Mouse (Mus musculus) heart, embryonic 11.5 days (tissue): ENCODE results near the gene Cfap77. TPM values are rescaled to one million over a fixed set of nuclear protein-coding genes. Genes with fewer than 3 reads are reported as not detected.

Source experiments
- ATAC-seq: fragments of 200-750 bp; cut with Nextera tagmentation; replicated peaks from 2 replicates; pipeline ENCODE4 v1.8.0; 2017; ENCODE audit warnings: moderate library complexity; ENCODE audit not compliant: insufficient number of reproducible peaks, low FRiP score, low TSS enrichment
- H3K27ac ChIP-seq: fragments of 300-500 bp; sonication (generic); 2 replicates; pipeline ENCODE4 v1.5.1; 2014; ENCODE audit warnings: mild to moderate bottlenecking, low read depth, low read length
- H3K27me3 ChIP-seq: fragments of 300-500 bp; sonication (generic); 2 replicates; pipeline ENCODE4 v1.6.1; 2014; ENCODE audit warnings: mild to moderate bottlenecking, low read length, mixed read lengths; ENCODE audit not compliant: control insufficient read depth, insufficient read depth
- H3K36me3 ChIP-seq: fragments of 300-500 bp; sonication (generic); 2 replicates; pipeline ENCODE4 v1.6.1; 2014; ENCODE audit warnings: mild to moderate bottlenecking, low read length, moderate library complexity, mixed read lengths; ENCODE audit not compliant: control insufficient read depth, insufficient read depth
- H3K4me1 ChIP-seq: fragments of 300-500 bp; sonication (generic); 2 replicates; pipeline ENCODE4 v1.6.1; 2014; ENCODE audit warnings: low read length; ENCODE audit not compliant: control insufficient read depth, insufficient read depth
- H3K4me2 ChIP-seq: fragments of 300-500 bp; sonication (generic); 2 replicates; pipeline ENCODE4 v1.6.1; 2014; ENCODE audit warnings: mild to moderate bottlenecking, moderate library complexity
- H3K4me3 ChIP-seq: fragments of 300-500 bp; sonication (generic); 2 replicates; pipeline ENCODE4 v1.5.1; 2014; ENCODE audit warnings: low read depth, low read length
- H3K9ac ChIP-seq: fragments of 300-500 bp; sonication (generic); 2 replicates; pipeline ENCODE4 v1.6.1; 2014; ENCODE audit warnings: mild to moderate bottlenecking, low read depth, low read length, moderate library complexity
- H3K9me3 ChIP-seq: fragments of 300-500 bp; sonication (generic); replicated peaks from 2 replicates; pipeline ENCODE4 v1.6.1; 2016; ENCODE audit warnings: low read length; ENCODE audit not compliant: control insufficient read depth
- WGBS: fragments of 180-500 bp; shearing (Covaris S2); extraction: QIAGEN DNeasy Blood & Tissue Kit; methylation state at CpG from one replicate; pipeline ENCODE4 v1.1.7; 2014; ENCODE audit not compliant: insufficient replicate concordance; 5-methylcytosine and 5-hydroxymethylcytosine counted together
- polyA plus RNA-seq: library from polyadenylated mRNA; unstranded; fragments of >200 nt; fragmentation: Nextera tagmentation; extraction: Ambion mirVana; gene quantifications from 2 replicates; pipeline ENCODE4 v1.2.1, GENCODE M21; 2014

The Cfap77 gene
- polyA plus RNA-seq, 1 experiment from 2014 or later: 0.31 TPM

- H3K27ac ChIP-seq: no peak overlapping the region
- WGBS: 12% methylated on average over 18 of the region's 18 CpGs
- H3K27me3 ChIP-seq: peaks cover 37% of the 10 kb centered on the region
- H3K4me2 ChIP-seq: no peak overlapping the region
- H3K9me3 ChIP-seq: no peaks in the 10 kb centered on the region
- ATAC-seq: no peak
- no peaks in the 10 kb centered on the region for H3K4me1 ChIP-seq
- no peak overlapping the region for H3K4me3 ChIP-seq
- H3K9ac ChIP-seq: no peak overlapping the region
- no peaks in the 10 kb centered on the region for H3K36me3 ChIP-seq
Observed at GRCm38 (mm10) chr2:29040594-29041476, 14.0 kb downstream of the Cfap77 start.

- no peaks in the 10 kb centered on the region for H3K36me3 ChIP-seq
- H3K4me1 ChIP-seq: no peaks in the 10 kb centered on the region
- H3K9me3 ChIP-seq: no peaks in the 10 kb centered on the region
- no peak overlapping the region for H3K4me3 ChIP-seq
- no peak overlapping the region for H3K27ac ChIP-seq
- no peak overlapping the region for H3K9ac ChIP-seq
- ATAC-seq: no peak
- WGBS: 33% methylated on average over 5 of the region's 5 CpGs
- H3K27me3 ChIP-seq: peaks cover 37% of the 10 kb centered on the region
- H3K4me2 ChIP-seq: no peak overlapping the region
Observed at GRCm38 (mm10) chr2:29039741-29040140, 15.1 kb downstream of the Cfap77 start.

- no peak overlapping the region for H3K4me2 ChIP-seq
- H3K9ac ChIP-seq: no peak overlapping the region
- WGBS: 62% methylated on average over 8 of the region's 8 CpGs
- ATAC-seq: no peak
- H3K36me3 ChIP-seq: no peaks in the 10 kb centered on the region
- no peak overlapping the region for H3K4me3 ChIP-seq
- H3K4me1 ChIP-seq: no peaks in the 10 kb centered on the region
- H3K9me3 ChIP-seq: no peaks in the 10 kb centered on the region
- no peak overlapping the region for H3K27ac ChIP-seq
- peaks cover 18% of the 10 kb centered on the region for H3K27me3 ChIP-seq
Observed at GRCm38 (mm10) chr2:29035698-29036097, 19.2 kb downstream of the Cfap77 start.

GRCm38 (mm10) chr2:29034542-29035475, 20.1 kb downstream of the Cfap77 start:
- Histone ChIP-seq H3K27me3 (peaks cover 15% of the 10 kb centered on the region; the same call in 1 of the 2 replicates), H3K27ac (no peak overlapping the region), H3K36me3 (no peaks in the 10 kb centered on the region), H3K4me3 (no peak overlapping the region), H3K9me3 (no peaks in the 10 kb centered on the region), H3K9ac (no peak overlapping the region), H3K4me1 (peaks cover 4% of the 10 kb centered on the region), H3K4me2 (no peak overlapping the region)
- WGBS: 55% methylated on average over 20 of the region's 20 CpGs
- ATAC-seq: no peak

GRCm38 (mm10) chr2:29031951-29032350, 22.9 kb downstream of the Cfap77 start:
- Histone ChIP-seq H3K4me1 (peaks cover 4% of the 10 kb centered on the region), H3K27me3 (peaks cover 6% of the 10 kb centered on the region; the same call in 1 of the 2 replicates), H3K9me3 (no peaks in the 10 kb centered on the region), H3K4me3 (no peak overlapping the region), H3K27ac (no peak overlapping the region), H3K36me3 (no peaks in the 10 kb centered on the region), H3K4me2 (no peak overlapping the region), H3K9ac (no peak overlapping the region)
- ATAC-seq: no peak
- WGBS: 87% methylated on average over 4 of the region's 4 CpGs

- H3K9me3 ChIP-seq: no peaks in the 10 kb centered on the region
- ATAC-seq: no peak
- no peak overlapping the region for H3K4me2 ChIP-seq
- 43% methylated on average over 20 of the region's 20 CpGs for WGBS
- H3K36me3 ChIP-seq: no peaks in the 10 kb centered on the region
- H3K27ac ChIP-seq: no peak overlapping the region
- H3K9ac ChIP-seq: no peak overlapping the region
- no peak overlapping the region for H3K4me3 ChIP-seq
- H3K27me3 ChIP-seq: peaks cover 6% of the 10 kb centered on the region; the same call in 1 of the 2 replicates
- H3K4me1 ChIP-seq: peaks cover 4% of the 10 kb centered on the region
Observed at GRCm38 (mm10) chr2:29030048-29030734, 24.7 kb downstream of the Cfap77 start.

GRCm38 (mm10) chr2:29025284-29025683, 29.6 kb downstream of the Cfap77 start:
- H3K4me2 ChIP-seq: no peak overlapping the region
- H3K9ac ChIP-seq: no peak overlapping the region
- no peaks in the 10 kb centered on the region for H3K36me3 ChIP-seq
- peaks cover 2% of the 10 kb centered on the region for H3K4me1 ChIP-seq
- H3K4me3 ChIP-seq: no peak overlapping the region
- H3K27me3 ChIP-seq: peaks cover 6% of the 10 kb centered on the region; the same call in 1 of the 2 replicates
- H3K27ac ChIP-seq: no peak overlapping the region
- no peak for ATAC-seq
- H3K9me3 ChIP-seq: no peaks in the 10 kb centered on the region
- 73% methylated on average over 5 of the region's 5 CpGs for WGBS

- H3K9me3 ChIP-seq: no peaks in the 10 kb centered on the region
- no peak overlapping the region for H3K27ac ChIP-seq
- no peak overlapping the region for H3K4me2 ChIP-seq
- no peaks in the 10 kb centered on the region for H3K36me3 ChIP-seq
- H3K4me3 ChIP-seq: no peak overlapping the region
- 89% methylated on average over 7 of the region's 7 CpGs for WGBS
- H3K27me3 ChIP-seq: no peaks in the 10 kb centered on the region
- ATAC-seq: no peak
- no peaks in the 10 kb centered on the region for H3K4me1 ChIP-seq
- H3K9ac ChIP-seq: no peak overlapping the region
Observed at GRCm38 (mm10) chr2:29023001-29023400, 31.9 kb downstream of the Cfap77 start.
